Comparison of ENCODE assay signal across 14 mouse cellular contexts in the genomic region with DNA sequence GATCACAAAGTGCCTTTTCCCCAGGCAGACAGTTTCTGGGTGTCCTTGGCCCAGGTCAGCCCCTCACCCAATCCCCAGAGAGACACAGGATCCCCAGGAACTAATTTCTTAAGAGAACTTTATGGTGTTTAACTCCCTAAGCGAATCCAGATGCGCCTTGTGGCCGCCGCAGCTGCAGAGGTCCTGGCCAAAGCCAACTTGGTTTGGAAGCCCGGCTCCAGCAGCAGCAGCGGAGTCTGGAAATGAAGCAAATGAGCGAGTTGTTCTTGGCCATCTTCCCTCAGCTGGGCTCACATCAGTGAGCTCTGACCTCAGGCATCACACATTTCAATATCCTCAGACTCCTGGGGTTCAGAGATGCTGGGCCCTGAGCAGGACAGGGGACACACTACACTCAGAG. TPM values are rescaled to one million over a fixed set of nuclear protein-coding genes. Genes with fewer than 3 reads are reported as not detected.
A peak's percentile ranks its signal among the peaks of the same experiment; 100 is the strongest.
DNase-seq lines count a peak whose midpoint lies in the region; ATAC-seq lines count a peak whose summit lies in the region.
"Had no signal": no experiment of that assay in that cellular context is flagged by ENCODE, and none has a peak within 500 bp of the region (broad histone marks: within the 10 kb centered on the region; RNA-seq: fewer than 3 reads in every experiment).

No protein-coding gene starts in this region.

- ATAC-seq in heart, embryonic 11.5 days (replicated peaks; ENCODE audit: insufficient number of reproducible peaks, low FRiP score, low TSS enrichment), result no peak
- ATAC-seq: hindbrain, embryonic 16.5 days had no signal

- no peak overlapping the region for H3K27ac ChIP-seq in heart, embryonic 11.5 days (ENCODE audit: low read depth, low read length)
- H3K27ac ChIP-seq: midbrain, embryonic 12.5 days had no signal

- no peaks in the 10 kb centered on the region for H3K9me3 ChIP-seq in heart, embryonic 11.5 days (replicated peaks; ENCODE audit: control insufficient read depth, low read length)

- H3K4me2 ChIP-seq in heart, embryonic 11.5 days, result no peak overlapping the region
- H3K4me2 ChIP-seq: lung, embryonic 14.5 days; midbrain, embryonic 12.5 days had no signal

- H3K36me3 ChIP-seq in heart, embryonic 11.5 days (ENCODE audit: control insufficient read depth, insufficient read depth, low read length), result no peaks in the 10 kb centered on the region

- WGBS in heart, embryonic 11.5 days (ENCODE audit: insufficient replicate concordance), result 80% methylated on average over 7 of the region's 7 CpGs

- H3K4me3 ChIP-seq in heart, embryonic 11.5 days (ENCODE audit: low read depth, low read length), result no peak overlapping the region
- H3K4me3 ChIP-seq: midbrain, embryonic 12.5 days had no signal

- H3K27me3 ChIP-seq in heart, embryonic 11.5 days (ENCODE audit: control insufficient read depth, insufficient read depth, low read length), result no peaks in the 10 kb centered on the region
- H3K27me3 ChIP-seq: midbrain, embryonic 12.5 days had no signal

- intact Hi-C loops in heart, postnatal 25 days (cut with DNase I), result no loop called here

- H3K4me1 ChIP-seq in heart, embryonic 11.5 days (ENCODE audit: control insufficient read depth, insufficient read depth, low read length), result no peaks in the 10 kb centered on the region

- H3K9ac ChIP-seq in heart, embryonic 11.5 days (ENCODE audit: low read depth, low read length), result no peak overlapping the region
- H3K9ac ChIP-seq: lung, embryonic 14.5 days; midbrain, embryonic 12.5 days had no signal

- DNase-seq in heart, adult 18-20 months, result peak; percentile 69 to 82
- peak; percentile 68 for DNase-seq in 3134 (ENCODE audit: extremely low read depth, insufficient read length, low spot score)
- peak; percentile 52 for DNase-seq in forelimb bud, embryonic 11.5 days (ENCODE audit: low read depth, low spot score)
- peak; percentile 58 for DNase-seq in heart, postnatal 25 days (ENCODE audit: low spot score)
- DNase-seq in spleen, postnatal 10 days (ENCODE audit: low spot score in 2 of 2), result no peak
- DNase-seq in lung, adult 18-20 months, result no peak
- DNase-seq in cerebellum, adult 9-10 months, result no peak
- DNase-seq: adrenal gland, postnatal 10 days; B cell, adult 2 months; lung, embryonic 14.5 days; right cerebral cortex, postnatal 4 days had no signal

RNA-seq across cellular contexts. Expression of a gene that starts 33.6 kb away (rescaled TPM):
- total RNA-seq in heart, adult 18-20 months (2021), result 10 to 100 TPM; 17.6 to 22.3 TPM
- polyA plus RNA-seq in heart, embryonic 11.5 days (2014; fragmentation: Nextera tagmentation; extraction: Ambion mirVana), result 8.6 and 9.2 TPM in 2 replicates
- 10 to 100 TPM; 21.3 to 24.0 TPM for total RNA-seq in heart, postnatal 25 days (2021)

Comparison
In these comparisons a context has a peak if more than half of its experiments do, and no peak if none do; other contexts are left out.
1. DNase-seq: peak in heart, adult 18-20 months (2 of 2), 3134 (single experiment), forelimb bud, embryonic 11.5 days (single experiment) and heart, postnatal 25 days (single experiment); none in spleen, postnatal 10 days (0 of 2), lung, adult 18-20 months (0 of 2) and cerebellum, adult 9-10 months (single experiment).